Mouse (Mus musculus) neural tube, embryonic 14.5 days (tissue): Measurements from ENCODE around the gene Lce1a1. TPM values are rescaled to one million over a fixed set of nuclear protein-coding genes. Genes with fewer than 3 reads are reported as not detected.

Experiments used
- polyA plus RNA-seq: library from polyadenylated mRNA; unstranded; fragments of >200 nt; fragmentation: Nextera tagmentation; extraction: Ambion mirVana; gene quantifications from 2 replicates; pipeline ENCODE4 v1.2.1, GENCODE M21; 2014

Lce1a1 gene
- polyA plus RNA-seq, 1 experiment from 2014 or later: not detected

Other genes starting within 250 kb of the Lce1a1 start
- not detected in 2 replicates for gene Sprr2i, start 240.3 kb downstream of the Lce1a1 start, polyA plus RNA-seq
- not detected in 2 replicates for gene Sprr2j-ps, start 230.2 kb downstream of the Lce1a1 start, polyA plus RNA-seq
- gene Gm9774, start 218.9 kb downstream of the Lce1a1 start, polyA plus RNA-seq: 5.1 and 7.9 TPM in 2 replicates
- not detected in 2 replicates for gene Sprr2k, start 215.7 kb downstream of the Lce1a1 start, polyA plus RNA-seq
- gene Sprr1b, start 209.5 kb downstream of the Lce1a1 start, polyA plus RNA-seq: not detected in 2 replicates
- gene Sprr3, start 189.6 kb downstream of the Lce1a1 start, polyA plus RNA-seq: not detected in 2 replicates
- gene Sprr1a, start 162.4 kb downstream of the Lce1a1 start, polyA plus RNA-seq: not detected in 2 replicates
- not detected in 2 replicates for gene Sprr4, start 147.8 kb downstream of the Lce1a1 start, polyA plus RNA-seq
- not detected in 2 replicates for gene 2310046K23Rik, start 113.8 kb downstream of the Lce1a1 start, polyA plus RNA-seq
- gene Ivl, start 74.6 kb downstream of the Lce1a1 start, polyA plus RNA-seq: not detected in 2 replicates
- gene Smcp, start 59.3 kb downstream of the Lce1a1 start, polyA plus RNA-seq: not detected in 2 replicates
- gene 2210017I01Rik, start 40.8 kb downstream of the Lce1a1 start, polyA plus RNA-seq: not detected in 2 replicates
- gene Lce6a, start 26.6 kb downstream of the Lce1a1 start, polyA plus RNA-seq: not detected in 2 replicates
- gene Lce1b, start 8.6 kb upstream of the Lce1a1 start, polyA plus RNA-seq: not detected in 2 replicates
- gene Lce1a2, start 22.0 kb upstream of the Lce1a1 start, polyA plus RNA-seq: not detected in 2 replicates
- not detected in 2 replicates for gene Lce1c, start 30.9 kb upstream of the Lce1a1 start, polyA plus RNA-seq
- gene Lce1d, start 38.9 kb upstream of the Lce1a1 start, polyA plus RNA-seq: not detected in 2 replicates
- not detected in 2 replicates for gene Lce1e, start 60.8 kb upstream of the Lce1a1 start, polyA plus RNA-seq
- not detected in 2 replicates for gene Lce1f, start 72.0 kb upstream of the Lce1a1 start, polyA plus RNA-seq
- gene Gm38119, start 90.8 kb upstream of the Lce1a1 start, polyA plus RNA-seq: not detected in 2 replicates
- gene Lce1g, start 104.0 kb upstream of the Lce1a1 start, polyA plus RNA-seq: not detected in 2 replicates
- not detected in 2 replicates for gene Lce1h, start 116.8 kb upstream of the Lce1a1 start, polyA plus RNA-seq
- not detected in 2 replicates for gene Lce1i, start 130.6 kb upstream of the Lce1a1 start, polyA plus RNA-seq
- not detected in 2 replicates for gene Lce1j, start 142.2 kb upstream of the Lce1a1 start, polyA plus RNA-seq
- not detected in 2 replicates for gene Lce1k, start 159.6 kb upstream of the Lce1a1 start, polyA plus RNA-seq
- gene Kprp, start 178.9 kb upstream of the Lce1a1 start, polyA plus RNA-seq: not detected in 2 replicates
- gene Lce1l, start 203.0 kb upstream of the Lce1a1 start, polyA plus RNA-seq: not detected in 2 replicates
- not detected in 2 replicates for gene 2310050C09Rik, start 221.9 kb upstream of the Lce1a1 start, polyA plus RNA-seq